Mouse (Mus musculus): ENCODE data around the gene AC140267.1. TPM values are rescaled to one million over a fixed set of nuclear protein-coding genes. Genes with fewer than 3 reads are reported as not detected.

The AC140267.1 gene
- not detected in 2 replicates for polyA plus RNA-seq (2012; ENCODE audit: insufficient read depth, insufficient read length, missing spikeins)

DNA sequence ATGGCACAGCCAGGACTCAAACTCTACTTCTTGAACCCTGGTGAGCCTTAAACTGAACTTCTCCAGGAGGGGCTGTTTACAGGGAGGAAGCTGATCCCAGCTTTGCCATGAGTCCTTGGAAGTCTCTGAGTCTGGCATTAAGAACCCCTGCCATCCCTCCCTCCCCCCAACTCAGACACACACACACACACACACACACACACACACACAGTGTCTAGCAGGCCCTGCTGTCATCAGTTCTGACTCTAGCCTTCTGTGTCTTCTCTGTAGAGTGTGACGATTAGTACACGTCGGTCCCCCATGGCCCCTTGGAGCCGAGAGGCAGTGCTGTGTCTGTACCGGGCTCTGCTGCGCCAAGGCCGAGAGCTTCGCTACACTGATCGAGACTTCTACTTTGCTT is at the start of gene AC140267.1:
Gene AC140267.1 (plus strand): TSS at position 301 of the 400 bp plus-strand sequence.
- Histone ChIP-seq H3K4me3 (ENCODE audit: insufficient read depth, low read depth, low read length) (peak within 1 kb of the TSS; percentile 82), H3K27ac (replicated peaks; ENCODE audit: low read depth, low read length) (no peak within 1 kb of the TSS), H3K4me1 (ENCODE audit: control insufficient read depth, insufficient read depth, insufficient read length, low read length) (no peaks in the 10 kb centered on the region)

DNA sequence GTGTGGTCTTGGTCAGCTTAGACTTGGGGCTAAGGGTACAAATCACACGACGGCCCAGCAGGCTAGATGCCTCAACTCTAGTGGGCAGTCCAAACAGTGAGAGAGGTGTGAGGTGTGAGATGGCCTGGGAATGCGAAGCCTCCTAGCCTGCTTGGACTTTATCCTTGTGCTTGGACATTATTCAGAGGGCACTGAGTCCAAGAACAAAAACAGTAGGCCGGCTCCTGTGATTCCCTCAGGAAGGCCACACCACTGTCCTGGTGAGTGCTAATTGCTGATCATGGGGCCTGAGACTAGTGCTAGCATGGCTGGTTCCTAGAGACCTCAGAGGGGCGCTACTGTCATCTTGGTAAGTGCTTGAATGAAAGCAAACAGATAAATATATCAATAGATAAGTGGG is 46.7 kb upstream of the AC140267.1 start:
- Histone ChIP-seq H3K27ac (replicated peaks; ENCODE audit: low read depth, low read length) (no peak overlapping the region), H3K4me1 (ENCODE audit: control insufficient read depth, insufficient read depth, insufficient read length, low read length) (no peaks in the 10 kb centered on the region), H3K4me3 (ENCODE audit: insufficient read depth, low read depth, low read length) (no peak overlapping the region)

DNA sequence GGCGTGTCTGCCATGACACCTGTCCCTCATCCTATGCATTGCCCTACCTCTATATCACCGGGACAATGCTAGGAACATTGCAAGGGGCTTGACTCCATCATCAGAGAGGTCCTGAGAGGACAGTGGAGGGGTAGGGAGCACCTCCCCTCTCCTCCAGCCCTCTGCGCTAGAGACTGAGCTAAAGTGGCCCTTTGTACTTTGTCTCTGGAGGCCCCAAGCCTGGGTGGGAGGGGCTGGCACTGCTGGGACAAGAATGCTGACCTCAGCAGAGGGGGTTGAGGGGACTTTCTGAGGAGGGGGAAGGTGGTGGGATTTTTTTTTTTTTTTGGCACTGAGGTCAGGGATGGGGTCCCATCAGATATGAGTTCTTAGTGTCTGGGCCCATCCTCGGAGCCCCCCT is 45.6 kb upstream of the AC140267.1 start:
- Histone ChIP-seq H3K4me1 (ENCODE audit: control insufficient read depth, insufficient read depth, insufficient read length, low read length) (no peaks in the 10 kb centered on the region), H3K4me3 (ENCODE audit: insufficient read depth, low read depth, low read length) (no peak overlapping the region), H3K27ac (replicated peaks; ENCODE audit: low read depth, low read length) (no peak overlapping the region)

DNA sequence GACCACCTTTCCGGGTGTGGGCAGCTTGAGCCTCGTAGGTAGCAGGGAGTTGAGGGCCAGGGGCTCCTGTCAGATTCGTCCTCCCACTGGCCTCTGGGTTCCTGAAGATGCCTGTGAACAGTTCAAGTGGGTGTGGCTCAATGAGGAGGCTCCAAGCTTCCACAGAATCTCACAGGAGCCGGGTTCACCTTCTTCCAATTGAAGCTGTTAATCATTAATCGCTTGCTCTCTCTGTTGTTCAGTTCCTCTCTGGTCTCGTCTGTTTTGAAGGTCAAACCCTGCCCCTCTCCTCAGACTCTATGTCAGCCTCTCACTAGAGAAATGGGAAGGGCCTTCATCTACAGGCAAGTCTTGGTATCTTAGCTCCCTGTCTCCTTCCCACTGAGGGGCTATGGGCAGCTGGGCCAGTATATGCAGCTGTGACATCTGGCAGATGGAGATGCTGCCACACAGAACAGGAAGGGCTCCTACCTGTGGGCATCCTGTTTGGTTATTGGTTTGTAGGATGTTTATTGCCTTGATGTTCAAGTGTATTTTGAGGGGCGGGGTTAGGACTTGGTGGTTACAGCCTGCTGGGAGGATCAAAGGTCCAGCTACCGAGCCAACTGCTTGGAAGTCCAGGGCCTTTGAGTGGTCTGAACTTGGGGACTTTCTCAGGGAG is 43.9 kb upstream of the AC140267.1 start:
- H3K4me3 ChIP-seq (ENCODE audit: insufficient read depth, low read depth, low read length) = no peak overlapping the region
- no peaks in the 10 kb centered on the region for H3K4me1 ChIP-seq (ENCODE audit: control insufficient read depth, insufficient read depth, insufficient read length, low read length)
- no peak overlapping the region for H3K27ac ChIP-seq (replicated peaks; ENCODE audit: low read depth, low read length)

DNA sequence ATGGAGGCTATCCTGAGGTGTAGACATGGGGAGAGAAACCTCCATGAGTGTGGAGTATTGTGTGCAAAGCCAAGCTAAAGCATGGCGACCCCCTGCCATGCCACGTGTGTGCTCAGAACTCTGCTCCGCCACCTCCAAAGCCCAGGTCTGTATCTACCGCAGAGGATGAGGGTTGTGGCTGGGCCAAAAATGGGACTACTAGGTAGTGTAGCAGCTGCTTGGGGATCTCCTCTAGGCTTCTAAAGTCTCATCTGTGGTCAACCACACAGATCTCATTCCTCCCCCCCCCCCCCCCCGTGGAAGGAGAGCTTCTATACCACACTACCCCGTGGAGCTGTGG is 43.4 kb upstream of the AC140267.1 start:
- Histone ChIP-seq H3K27ac (replicated peaks; ENCODE audit: low read depth, low read length) (no peak overlapping the region), H3K4me3 (ENCODE audit: insufficient read depth, low read depth, low read length) (no peak overlapping the region)

GRCm38 (mm10) chr15:80192847-80193246 is 42.8 kb upstream of the AC140267.1 start:
- no peak overlapping the region for H3K27ac ChIP-seq (replicated peaks; ENCODE audit: low read depth, low read length)
- no peak overlapping the region for H3K4me3 ChIP-seq (ENCODE audit: insufficient read depth, low read depth, low read length)
- no peaks in the 10 kb centered on the region for H3K4me1 ChIP-seq (ENCODE audit: control insufficient read depth, insufficient read depth, insufficient read length, low read length)

More for the DNA sequence above, 43.4 kb upstream of the AC140267.1 start:
- no peaks in the 10 kb centered on the region for H3K4me1 ChIP-seq (ENCODE audit: control insufficient read depth, insufficient read depth, insufficient read length, low read length)

GRCm38 (mm10) chr15:80199556-80199955 is 36.1 kb upstream of the AC140267.1 start:
- no peak overlapping the region for H3K27ac ChIP-seq (replicated peaks; ENCODE audit: low read depth, low read length)
- H3K4me1 ChIP-seq (ENCODE audit: control insufficient read depth, insufficient read depth, insufficient read length, low read length) = no peaks in the 10 kb centered on the region
- H3K4me3 ChIP-seq (ENCODE audit: insufficient read depth, low read depth, low read length) = no peak overlapping the region

- Histone ChIP-seq H3K27ac (replicated peaks; ENCODE audit: low read depth, low read length) (no peak overlapping the region), H3K4me1 (ENCODE audit: control insufficient read depth, insufficient read depth, insufficient read length, low read length) (no peaks in the 10 kb centered on the region), H3K4me3 (ENCODE audit: insufficient read depth, low read depth, low read length) (no peak overlapping the region)
Measured at GRCm38 (mm10) chr15:80202111-80202775, 33.4 kb upstream of the AC140267.1 start.

DNA sequence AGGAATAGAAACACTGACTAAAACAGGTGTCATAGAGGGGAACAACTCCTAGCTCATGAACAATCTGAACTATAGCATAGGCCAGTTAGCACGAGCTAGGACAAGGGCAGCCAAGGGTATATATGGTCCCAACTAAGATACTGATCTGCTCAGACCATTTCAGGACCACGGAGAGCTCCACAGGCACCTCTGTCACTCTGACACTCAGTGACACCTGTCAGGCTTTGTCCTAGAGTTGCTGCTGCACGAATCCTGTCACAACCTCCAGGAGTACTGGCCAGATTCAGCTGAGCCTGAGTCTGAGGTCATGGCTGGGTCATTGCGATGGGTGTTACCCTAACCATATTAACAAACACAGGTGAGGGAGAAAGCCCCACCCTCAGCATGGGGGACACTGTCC is 32.2 kb upstream of the AC140267.1 start:
- Histone ChIP-seq H3K27ac (replicated peaks; ENCODE audit: low read depth, low read length) (no peak overlapping the region), H3K4me3 (ENCODE audit: insufficient read depth, low read depth, low read length) (no peak overlapping the region), H3K4me1 (ENCODE audit: control insufficient read depth, insufficient read depth, insufficient read length, low read length) (no peaks in the 10 kb centered on the region)

DNA sequence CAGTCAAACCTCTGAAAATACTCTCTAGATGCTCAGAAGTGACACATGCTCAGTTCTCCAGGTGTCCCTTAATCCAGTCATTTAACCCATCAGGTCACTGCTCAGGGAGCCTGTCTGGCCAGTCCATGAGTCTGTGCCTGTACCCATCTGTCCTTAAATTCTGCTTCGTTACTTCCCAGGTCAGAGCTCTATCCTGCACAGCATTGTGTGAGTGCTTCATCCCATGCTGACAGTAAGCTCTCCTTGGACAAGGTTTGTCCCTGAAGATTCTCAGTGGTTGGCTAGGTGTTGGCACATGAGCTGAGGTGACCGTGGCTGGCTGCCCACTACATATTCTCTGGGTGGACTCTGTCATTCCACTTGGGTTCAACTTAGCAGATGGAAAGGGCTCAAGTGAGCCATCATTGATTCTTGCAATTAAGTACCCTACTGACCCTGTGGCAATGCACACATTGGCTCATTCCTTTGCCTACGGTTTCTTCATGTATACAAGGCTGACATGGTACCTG is 29.5 kb upstream of the AC140267.1 start:
- no peaks in the 10 kb centered on the region for H3K4me1 ChIP-seq (ENCODE audit: control insufficient read depth, insufficient read depth, insufficient read length, low read length)
- no peak overlapping the region for H3K4me3 ChIP-seq (ENCODE audit: insufficient read depth, low read depth, low read length)
- H3K27ac ChIP-seq (replicated peaks; ENCODE audit: low read depth, low read length) = no peak overlapping the region

DNA sequence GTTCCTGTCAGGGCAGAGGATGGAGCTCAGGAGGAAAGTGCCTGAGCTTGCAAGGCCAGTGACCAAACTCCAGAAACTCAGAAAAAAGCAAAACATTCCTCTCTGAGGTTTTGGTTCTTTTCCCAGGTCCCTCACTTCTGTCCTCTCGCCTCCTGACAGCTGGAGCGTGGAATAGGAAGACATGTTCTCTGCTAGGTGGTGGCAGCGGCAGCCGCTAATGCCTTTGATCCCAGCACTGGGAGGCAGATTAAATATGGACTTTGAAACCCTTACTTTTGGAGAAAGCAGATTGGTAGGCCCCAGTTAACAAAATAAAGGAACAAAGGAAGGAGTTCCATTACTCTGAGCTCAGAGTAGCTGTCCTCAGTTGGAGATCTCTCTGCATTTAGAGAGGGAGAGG is 27.2 kb upstream of the AC140267.1 start:
- Histone ChIP-seq H3K27ac (replicated peaks; ENCODE audit: low read depth, low read length) (no peak overlapping the region), H3K4me1 (ENCODE audit: control insufficient read depth, insufficient read depth, insufficient read length, low read length) (no peaks in the 10 kb centered on the region), H3K4me3 (ENCODE audit: insufficient read depth, low read depth, low read length) (no peak overlapping the region)

DNA sequence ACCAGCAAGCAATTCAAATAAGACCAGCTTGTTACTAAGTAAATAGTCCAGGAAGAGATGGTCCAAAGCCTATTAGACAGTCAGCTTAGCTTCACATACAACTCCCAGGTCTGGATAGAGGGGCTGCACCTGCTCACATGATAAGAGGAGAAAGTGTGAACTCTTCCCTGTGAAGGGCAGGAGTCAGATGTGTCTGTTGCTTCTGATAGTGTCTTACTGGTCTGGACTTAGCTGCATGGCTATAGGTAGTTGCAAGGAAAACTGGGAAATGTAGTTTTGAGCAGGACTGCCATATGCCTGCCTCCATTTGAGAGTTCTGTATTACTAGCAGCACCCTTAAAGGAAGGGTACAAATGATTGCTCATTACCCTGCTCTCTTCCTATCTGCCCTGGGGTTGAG is 21.9 kb upstream of the AC140267.1 start:
- no peak overlapping the region for H3K27ac ChIP-seq (replicated peaks; ENCODE audit: low read depth, low read length)
- no peak overlapping the region for H3K4me3 ChIP-seq (ENCODE audit: insufficient read depth, low read depth, low read length)
- no peaks in the 10 kb centered on the region for H3K4me1 ChIP-seq (ENCODE audit: control insufficient read depth, insufficient read depth, insufficient read length, low read length)

DNA sequence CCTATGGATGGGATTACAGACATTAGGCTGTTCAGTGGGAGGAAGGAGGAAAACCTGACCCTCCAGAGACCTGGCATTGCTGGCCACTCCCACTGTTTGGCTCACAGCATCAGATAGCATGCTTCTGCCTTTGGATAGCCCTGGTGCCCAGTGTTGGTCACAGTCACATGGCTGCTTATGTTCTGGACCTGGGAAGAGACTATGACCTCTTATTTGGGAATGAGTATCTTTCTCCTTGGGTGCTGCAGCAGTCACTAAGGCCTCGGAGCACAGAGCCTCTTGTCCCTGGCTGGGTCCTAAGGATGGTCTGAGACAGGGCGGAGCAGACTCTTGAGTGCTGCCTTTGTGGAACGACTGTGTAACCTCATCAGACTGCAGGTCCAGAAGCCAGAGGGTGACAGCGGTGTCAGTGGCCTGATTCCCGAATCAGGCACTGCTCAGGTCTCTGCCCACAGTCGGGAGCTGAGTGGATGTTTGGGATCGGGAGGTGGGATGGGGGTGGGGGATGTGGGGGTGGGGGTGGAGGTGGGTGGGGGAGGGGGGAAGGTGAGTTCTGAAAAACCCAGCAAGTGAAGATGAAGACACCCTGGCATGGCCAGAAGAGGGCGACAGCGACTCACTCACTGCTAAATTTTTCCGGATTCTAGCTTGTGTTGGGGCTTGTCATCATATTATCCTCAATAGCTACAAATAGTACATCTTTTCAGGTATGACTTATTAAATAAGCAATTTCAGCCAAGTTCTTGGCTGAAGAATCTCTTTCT is 19.7 kb upstream of the AC140267.1 start:
- Histone ChIP-seq H3K4me1 (ENCODE audit: control insufficient read depth, insufficient read depth, insufficient read length, low read length) (no peaks in the 10 kb centered on the region), H3K27ac (replicated peaks; ENCODE audit: low read depth, low read length) (no peak overlapping the region), H3K4me3 (ENCODE audit: insufficient read depth, low read depth, low read length) (no peak overlapping the region)

DNA sequence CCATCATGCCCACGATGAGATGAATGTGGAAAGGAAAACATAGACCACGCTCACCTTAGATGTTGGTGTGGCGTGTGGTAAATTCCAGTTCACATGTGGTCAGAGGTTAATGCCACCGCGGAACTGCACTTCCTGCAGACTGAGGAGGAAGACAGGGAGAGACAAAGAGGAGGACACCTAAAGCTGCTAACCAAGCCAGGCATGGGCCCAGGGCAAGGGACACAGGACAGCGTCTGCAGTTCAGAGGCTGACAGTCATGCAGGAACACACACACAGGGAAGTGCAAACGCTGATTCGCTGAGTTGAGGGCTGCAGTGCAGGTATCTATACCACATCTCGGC is 19.2 kb upstream of the AC140267.1 start:
- Histone ChIP-seq H3K4me3 (ENCODE audit: insufficient read depth, low read depth, low read length) (no peak overlapping the region), H3K27ac (replicated peaks; ENCODE audit: low read depth, low read length) (no peak overlapping the region)

DNA sequence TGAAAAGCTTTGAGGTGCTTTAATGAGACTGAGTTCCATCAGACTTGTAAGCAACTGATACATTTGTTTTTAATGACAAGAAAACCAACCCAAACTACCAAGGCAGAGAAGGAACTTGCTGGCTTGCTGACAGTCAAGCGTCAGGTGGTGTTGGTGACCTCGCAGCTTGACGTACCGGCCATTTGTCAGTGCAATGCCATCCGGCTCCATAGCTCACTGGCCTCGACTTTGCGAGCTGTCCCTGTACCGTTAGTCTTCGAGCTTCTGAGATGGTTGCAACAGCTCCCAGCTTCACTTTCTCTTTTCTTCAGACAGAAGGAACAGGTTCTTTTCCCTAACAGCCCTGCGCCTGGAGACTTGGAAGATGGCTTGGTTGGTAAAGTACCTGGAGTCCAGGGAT is 18.2 kb upstream of the AC140267.1 start:
- H3K4me3 ChIP-seq (ENCODE audit: insufficient read depth, low read depth, low read length) = no peak overlapping the region
- no peak overlapping the region for H3K27ac ChIP-seq (replicated peaks; ENCODE audit: low read depth, low read length)
- H3K4me1 ChIP-seq (ENCODE audit: control insufficient read depth, insufficient read depth, insufficient read length, low read length) = no peaks in the 10 kb centered on the region

More for the DNA sequence above, 19.2 kb upstream of the AC140267.1 start:
- no peaks in the 10 kb centered on the region for H3K4me1 ChIP-seq (ENCODE audit: control insufficient read depth, insufficient read depth, insufficient read length, low read length)

Data from brown adipose tissue, adult 24 weeks (tissue).